Mouse (Mus musculus) kidney, adult 2 months (tissue): ENCODE results near the gene Gsta3. TPM values are rescaled to one million over a fixed set of nuclear protein-coding genes. Genes with fewer than 3 reads are reported as not detected.
A peak's percentile ranks its signal among the peaks of the same experiment; 100 is the strongest.
"Not testable (repeated sequence)": the region's sequence is repeated elsewhere in the genome, so short reads cannot be mapped to it uniquely, and the experiment has no call there.

Source experiments
- DNase-seq: peaks from one replicate; pipeline ENCODE4 v3.0.0; 2021
- H3K27ac ChIP-seq: fragments of 200-500 bp; 2 replicates; pipeline ENCODE4 v1.5.1; 2012; ENCODE audit warnings: low read depth, low read length, control low read depth, inconsistent platforms; ENCODE audit not compliant: insufficient read depth
- H3K27me3 ChIP-seq: fragments of 200-500 bp; replicated peaks from 2 replicates; pipeline ENCODE4 v1.6.1; 2012; ENCODE audit warnings: mild to moderate bottlenecking, moderate library complexity, low read length, inconsistent platforms; ENCODE audit not compliant: control insufficient read depth, insufficient read depth
- H3K36me3 ChIP-seq: fragments of 200-500 bp; 2 replicates; pipeline ENCODE4 v1.6.1; 2012; ENCODE audit warnings: mild to moderate bottlenecking, moderate library complexity, low read length, inconsistent platforms; ENCODE audit not compliant: control insufficient read depth, insufficient read depth
- H3K4me1 ChIP-seq: fragments of 200-500 bp; 2 replicates; pipeline ENCODE4 v1.6.1; 2011; ENCODE audit warnings: low read length; ENCODE audit not compliant: control insufficient read depth, insufficient read depth
- H3K4me3 ChIP-seq: fragments of 200-500 bp; 2 replicates; pipeline ENCODE4 v1.5.1; 2011; ENCODE audit warnings: mild to moderate bottlenecking, low read depth, low read length, control low read depth; ENCODE audit not compliant: insufficient read depth
- CTCF ChIP-seq: fragments of 200-500 bp; conservative IDR thresholded peaks from 2 replicates; pipeline ENCODE4 v1.5.1; 2011; ENCODE audit warnings: low read depth, mild to moderate bottlenecking, control low read depth, low read length, moderate library complexity, mixed read lengths; ENCODE audit not compliant: insufficient read depth, insufficient read length
- POLR2A ChIP-seq: fragments of 200-500 bp; IDR thresholded peaks from one replicate; pipeline ENCODE4 v1.6.1; 2011; ENCODE audit warnings: low read depth, low read length, control low read depth
- WGBS: fragments of 180-500 bp; shearing (Covaris S2); methylation state at CpG from one replicate; pipeline ENCODE4 v1.1.7; 2018; 5-methylcytosine and 5-hydroxymethylcytosine counted together
- polyA plus RNA-seq: library from polyadenylated mRNA; depleted of rRNA; stranded (reverse); fragments of >200 nt; gene quantifications from 2 replicates; pipeline ENCODE4 v1.2.3, GENCODE M21; 2012

The Gsta3 gene
- polyA plus RNA-seq, 1 experiment, result 109 TPM

GRCm38 (mm10) chr1:21256391-21256790 is 16.0 kb downstream of the Gsta3 start:
- DNase-seq, result no peak
- Histone ChIP-seq H3K36me3 (peaks cover 3% of the 10 kb centered on the region), H3K27me3 (no peaks in the 10 kb centered on the region), H3K4me1 (no peaks in the 10 kb centered on the region), H3K4me3 (no peak overlapping the region), H3K27ac (no peak overlapping the region)
- TF ChIP-seq CTCF, result no peak
- no peak for TF ChIP-seq POLR2A
- 63% methylated on average over 3 of the region's 3 CpGs for WGBS

- no peak for DNase-seq
- WGBS, result 64% methylated on average over 5 of the region's 5 CpGs
These were observed 16.5 kb downstream of the Gsta3 start for GRCm38 (mm10) chr1:21256871-21257270.

GRCm38 (mm10) chr1:21259981-21260380 is 19.6 kb downstream of the Gsta3 start:
- 88% methylated on average over 8 of the region's 8 CpGs for WGBS
- not testable (repeated sequence) for DNase-seq, H3K36me3 ChIP-seq, H3K4me3 ChIP-seq, H3K27me3 ChIP-seq, H3K27ac ChIP-seq, H3K4me1 ChIP-seq

More at GRCm38 (mm10) chr1:21256871-21257270, 16.5 kb downstream of the Gsta3 start:
- Histone ChIP-seq H3K27ac (no peak overlapping the region), H3K27me3 (no peaks in the 10 kb centered on the region), H3K4me1 (no peaks in the 10 kb centered on the region), H3K36me3 (peaks cover 3% of the 10 kb centered on the region), H3K4me3 (no peak overlapping the region)
- no peak for TF ChIP-seq CTCF
- TF ChIP-seq POLR2A, result no peak

GRCm38 (mm10) chr1:21262401-21262800 is 22.0 kb downstream of the Gsta3 start:
- peaks cover 3% of the 10 kb centered on the region for H3K36me3 ChIP-seq
- 92% methylated on average over 5 of the region's 5 CpGs for WGBS

GRCm38 (mm10) chr1:21263986-21264385 is 23.6 kb downstream of the Gsta3 start:
- Histone ChIP-seq H3K36me3 (no peaks in the 10 kb centered on the region; the same call in 1 of the 2 replicates), H3K27me3 (no peaks in the 10 kb centered on the region), H3K4me3 (no peak overlapping the region), H3K4me1 (no peaks in the 10 kb centered on the region), H3K27ac (no peak overlapping the region)
- whole genome bisulfite sequencing, result 93% methylated on average over 4 of the region's 4 CpGs
- TF ChIP-seq POLR2A (no peak), CTCF (no peak)
- DNase-seq, result no peak

More at GRCm38 (mm10) chr1:21262401-21262800, 22.0 kb downstream of the Gsta3 start:
- Histone ChIP-seq H3K4me1 (no peaks in the 10 kb centered on the region), H3K27ac (no peak overlapping the region), H3K4me3 (no peak overlapping the region), H3K27me3 (no peaks in the 10 kb centered on the region)
- TF ChIP-seq CTCF (no peak), POLR2A (no peak)
- DNase-seq, result no peak

GRCm38 (mm10) chr1:21264747-21265146 is 24.4 kb downstream of the Gsta3 start:
- H3K36me3 ChIP-seq, result no peaks in the 10 kb centered on the region
- no peak overlapping the region for H3K27ac ChIP-seq
- no peak for TF ChIP-seq CTCF
- no peak for TF ChIP-seq POLR2A
- 82% methylated on average over 8 of the region's 8 CpGs for WGBS
- DNase-seq, result no peak
- H3K27me3 ChIP-seq, result no peaks in the 10 kb centered on the region
- H3K4me1 ChIP-seq, result no peaks in the 10 kb centered on the region
- H3K4me3 ChIP-seq, result no peak overlapping the region

- Histone ChIP-seq H3K4me3 (no peak overlapping the region), H3K4me1 (peaks cover 1% of the 10 kb centered on the region; the same call in 1 of the 2 replicates), H3K27me3 (no peaks in the 10 kb centered on the region), H3K36me3 (no peaks in the 10 kb centered on the region), H3K27ac (no peak overlapping the region)
- WGBS, result 92% methylated on average over 1 of the region's 1 CpGs
- DNase-seq, result peak; percentile 9
- TF ChIP-seq CTCF (peak; percentile 25; the same call in 1 of the 2 replicates), POLR2A (no peak)
These were observed 26.4 kb downstream of the Gsta3 start for GRCm38 (mm10) chr1:21266766-21267165.

- H3K27me3 ChIP-seq, result not testable (repeated sequence)
- WGBS, result 89% methylated on average over 7 of the region's 7 CpGs
These were observed 27.1 kb downstream of the Gsta3 start for GRCm38 (mm10) chr1:21267466-21267865.

More at GRCm38 (mm10) chr1:21267466-21267865, 27.1 kb downstream of the Gsta3 start:
- H3K4me3 ChIP-seq, H3K27ac ChIP-seq, H3K36me3 ChIP-seq, H3K4me1 ChIP-seq, DNase-seq: not testable (repeated sequence)
